Mouse (Mus musculus) G1E (cell line): ENCODE data around the gene Mtmr10.

Experiments
- GATA1 ChIP-seq: IDR thresholded peaks from 2 replicates; pipeline ENCODE4 v1.6.1; 2012; ENCODE audit warnings: borderline replicate concordance, low read length, inconsistent platforms, mixed read lengths
- TAL1 ChIP-seq: conservative IDR thresholded peaks from 2 replicates; pipeline ENCODE4 v1.6.1; 2012; ENCODE audit warnings: low read depth, low read length, inconsistent platforms, mixed read lengths

DNA sequence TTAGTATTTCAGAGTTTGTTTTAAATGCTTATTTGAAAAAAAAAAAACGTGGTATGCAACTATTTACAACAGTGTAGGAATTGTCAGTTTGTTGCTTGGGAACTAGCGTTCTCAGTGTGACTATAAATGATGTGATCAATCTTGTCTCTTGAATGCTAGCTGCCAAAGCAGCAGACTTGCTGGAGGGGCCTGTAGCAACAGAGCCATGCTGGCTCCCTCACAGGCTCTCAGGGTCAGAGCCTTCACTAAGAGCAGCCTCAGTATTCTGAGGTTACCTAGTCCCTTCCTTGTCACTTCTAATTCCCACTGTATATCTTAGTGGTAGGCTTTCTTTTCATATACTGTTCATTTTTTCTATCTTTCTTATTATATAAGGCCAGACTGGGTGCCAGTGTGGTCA, 23.3 kb downstream of the Mtmr10 start:
- TF ChIP-seq GATA1: no peak
- TF ChIP-seq TAL1: no peak
